Mouse (Mus musculus) brain, adult 2 months (tissue): ENCODE results near the gene Vav2.

ENCODE experiments used
- DNase-seq: peaks from one replicate; pipeline ENCODE4 v3.0.0; 2011; ENCODE audit warnings: low read depth, low spot score

Gene Vav2

GRCm38 (mm10) chr2:27426855-27427457, at the start of gene Vav2:
Gene Vav2 (minus strand): TSS chr2:27427033.
- peak; percentile 89 for DNase-seq

- DNase-seq = peak; percentile 98
Measured at GRCm38 (mm10) chr2:27475495-27476302, 48.9 kb upstream of the Vav2 start.

- peak; percentile 58 for DNase-seq
Measured at GRCm38 (mm10) chr2:27474621-27475484, 48.0 kb upstream of the Vav2 start.

- no peak for DNase-seq
Measured at GRCm38 (mm10) chr2:27473911-27474310, 47.1 kb upstream of the Vav2 start.

GRCm38 (mm10) chr2:27473061-27473765, 46.4 kb upstream of the Vav2 start:
- DNase-seq = no peak

- DNase-seq = no peak
Measured at GRCm38 (mm10) chr2:27471170-27471584, 44.3 kb upstream of the Vav2 start.

- no peak for DNase-seq
Measured at GRCm38 (mm10) chr2:27470535-27470934, 43.7 kb upstream of the Vav2 start.

GRCm38 (mm10) chr2:27469991-27470355, 43.1 kb upstream of the Vav2 start:
- no peak for DNase-seq

- no peak for DNase-seq
Measured at GRCm38 (mm10) chr2:27469292-27469990, 42.6 kb upstream of the Vav2 start.

GRCm38 (mm10) chr2:27462901-27463300, 36.1 kb upstream of the Vav2 start:
- DNase-seq = no peak

- no peak for DNase-seq
Measured at GRCm38 (mm10) chr2:27461881-27462660, 35.2 kb upstream of the Vav2 start.

GRCm38 (mm10) chr2:27460651-27461050, 33.8 kb upstream of the Vav2 start:
- DNase-seq = no peak

- DNase-seq = no peak
Measured at GRCm38 (mm10) chr2:27460163-27460562, 33.3 kb upstream of the Vav2 start.

GRCm38 (mm10) chr2:27459735-27460134, 32.9 kb upstream of the Vav2 start:
- peak; percentile 27 for DNase-seq

GRCm38 (mm10) chr2:27450226-27450625, 23.4 kb upstream of the Vav2 start:
- peak; percentile 56 for DNase-seq

GRCm38 (mm10) chr2:27447782-27448181, 20.9 kb upstream of the Vav2 start:
- DNase-seq = no peak

- no peak for DNase-seq
Measured at GRCm38 (mm10) chr2:27446812-27447211, 20.0 kb upstream of the Vav2 start.

GRCm38 (mm10) chr2:27445910-27446309, 19.1 kb upstream of the Vav2 start:
- no peak for DNase-seq

- DNase-seq = no peak
Measured at GRCm38 (mm10) chr2:27443450-27443708, 16.5 kb upstream of the Vav2 start.

GRCm38 (mm10) chr2:27442708-27443449, 16.0 kb upstream of the Vav2 start:
- DNase-seq = no peak
